Mouse (Mus musculus) layer of hippocampus, adult 9-11 months (tissue): Measurements from ENCODE around the gene Clta.
"Not testable (repeated sequence)": the region's sequence is repeated elsewhere in the genome, so short reads cannot be mapped to it uniquely, and the experiment has no call there.

Source experiments
- DNase-seq: peaks from one replicate; pipeline ENCODE4 v3.0.0; 2022

Clta gene

DNA sequence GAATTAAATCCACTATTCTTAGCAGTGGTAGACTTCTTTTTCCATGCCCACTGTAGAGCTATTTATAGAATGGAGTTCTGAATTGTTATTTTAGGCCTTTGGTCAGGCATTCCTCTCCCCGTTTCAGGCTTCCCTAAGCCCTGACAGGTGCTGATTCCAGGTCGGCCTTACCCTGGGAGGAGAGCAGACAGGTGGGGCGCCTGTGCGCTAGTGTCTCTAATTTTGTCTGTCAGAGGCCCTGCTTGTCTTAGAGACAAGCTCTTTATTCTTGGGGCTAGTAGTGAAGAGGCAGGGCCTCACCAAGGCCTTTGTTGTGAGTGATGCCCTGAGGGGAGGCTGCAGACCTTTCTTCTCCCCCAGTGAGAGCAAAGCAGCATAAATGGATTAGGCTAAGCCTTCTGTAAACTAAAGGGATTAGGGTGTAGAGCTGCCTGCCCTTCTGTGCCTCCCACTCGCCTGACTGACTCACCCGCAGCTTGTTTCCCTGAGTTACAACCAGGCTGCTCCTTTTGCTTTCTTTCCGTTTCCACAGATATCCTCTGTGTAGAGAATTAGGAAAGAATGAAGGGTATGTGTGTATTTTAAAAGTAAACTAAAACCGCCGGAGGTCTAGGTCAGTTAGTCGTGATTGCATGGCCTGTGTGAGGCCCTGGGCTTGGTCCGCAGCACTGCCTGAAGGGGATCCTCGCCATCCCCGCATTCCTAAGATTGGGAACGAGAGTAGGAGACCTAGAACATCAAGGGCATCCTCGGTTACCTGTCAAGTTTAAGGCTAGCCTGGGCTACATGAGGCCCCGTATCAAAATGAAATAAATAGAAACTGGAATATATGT, 24.3 kb downstream of the Clta start:
- peak; percentile 80 for DNase-seq

DNA sequence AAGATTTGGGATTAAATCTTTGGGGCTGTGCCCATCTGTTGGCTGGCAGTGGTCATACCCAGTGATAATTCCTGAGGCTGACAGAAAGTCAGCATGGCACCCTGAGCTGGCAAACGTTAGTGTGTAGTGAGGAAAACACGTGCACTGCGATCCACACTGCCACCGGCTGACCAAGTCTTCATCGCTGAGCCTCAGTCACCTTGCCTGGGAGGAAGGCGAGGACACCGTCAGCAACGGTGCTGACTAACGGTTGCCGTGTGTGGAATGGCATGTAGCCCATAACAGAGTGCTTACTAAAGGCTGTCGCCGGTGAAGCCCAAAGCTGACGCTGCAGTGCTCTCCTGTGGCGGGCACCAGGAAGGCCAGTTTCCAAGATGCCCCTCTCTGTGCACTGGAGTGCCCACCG, 25.4 kb downstream of the Clta start:
- peak; percentile 36 for DNase-seq

DNA sequence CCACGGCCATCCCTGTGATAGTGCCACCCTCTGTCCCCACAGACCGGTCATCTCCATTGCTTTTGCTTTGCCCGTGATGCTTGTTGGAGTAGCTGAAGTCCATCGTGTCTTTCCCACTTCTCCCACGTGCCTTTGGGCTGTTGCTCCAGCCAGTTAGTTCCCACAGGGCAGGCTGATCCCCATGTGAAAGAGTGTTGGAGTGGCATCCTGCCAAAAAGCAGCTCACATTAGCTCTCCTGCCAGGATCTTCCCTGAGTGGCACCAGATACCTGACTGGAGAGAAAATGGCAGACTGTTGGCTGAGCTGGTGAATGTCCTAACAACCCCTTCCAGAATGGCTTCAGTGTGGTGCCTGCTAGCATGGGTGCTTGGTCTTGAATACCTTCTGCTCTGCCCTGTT, 27.3 kb downstream of the Clta start:
- no peak for DNase-seq

DNA sequence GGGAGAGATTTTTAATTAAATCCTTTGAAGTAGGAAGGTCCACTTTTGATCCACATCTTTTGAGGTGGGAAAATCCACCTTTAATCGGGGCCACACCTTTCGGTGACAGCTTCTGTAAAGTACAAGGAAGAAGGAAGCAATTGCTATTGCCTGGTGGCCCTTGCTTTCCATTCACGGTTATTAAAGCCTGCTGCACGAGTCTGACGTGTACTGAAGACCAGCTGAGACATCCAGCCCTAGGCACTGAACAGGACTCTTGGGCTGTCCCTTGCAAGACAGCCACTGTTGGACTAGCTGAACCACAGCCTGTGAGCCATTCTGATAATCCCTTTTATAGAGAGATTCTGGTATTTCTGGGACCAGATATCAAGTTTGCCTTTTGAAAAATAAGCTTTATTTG, 32.2 kb downstream of the Clta start:
- DNase-seq = no peak

DNA sequence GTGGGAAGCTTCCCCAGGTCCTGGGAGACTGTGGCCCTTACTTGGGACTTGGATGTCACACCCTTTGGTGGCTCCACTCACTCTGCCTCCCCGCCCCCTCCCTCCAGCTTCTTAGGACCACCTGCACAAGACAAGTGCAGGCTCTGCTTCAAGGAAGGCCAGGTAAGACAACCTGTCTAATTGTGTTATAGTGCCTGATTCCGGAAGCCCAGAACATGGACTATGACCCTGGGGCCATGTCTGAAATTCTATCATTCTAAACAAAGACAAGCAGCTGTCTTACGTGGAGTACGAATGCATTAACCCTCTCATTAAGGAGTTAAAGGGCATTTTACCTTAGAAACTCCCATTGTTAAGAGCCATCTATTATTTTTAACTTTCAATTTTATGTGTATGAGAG, 36.5 kb downstream of the Clta start:
- DNase-seq = no peak

DNA sequence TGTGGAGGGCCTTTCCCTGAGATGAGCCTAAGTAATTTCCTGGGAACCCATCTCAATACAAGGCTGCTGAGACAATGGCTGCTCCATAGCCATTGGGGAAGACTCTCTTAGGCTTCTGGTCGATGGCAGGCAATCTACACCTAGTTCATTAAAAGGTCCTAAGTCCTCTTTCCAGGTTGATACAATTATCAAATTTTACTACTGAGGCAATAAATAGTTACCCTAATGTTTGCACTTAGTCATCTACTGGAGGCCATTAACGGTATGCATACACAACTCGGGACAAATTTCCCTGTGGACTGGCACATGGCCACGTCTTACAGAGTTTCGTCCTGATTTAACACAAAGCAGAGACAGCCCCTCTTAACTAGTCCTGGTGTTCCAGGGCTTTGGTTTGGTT, 38.2 kb downstream of the Clta start:
- no peak for DNase-seq

DNA sequence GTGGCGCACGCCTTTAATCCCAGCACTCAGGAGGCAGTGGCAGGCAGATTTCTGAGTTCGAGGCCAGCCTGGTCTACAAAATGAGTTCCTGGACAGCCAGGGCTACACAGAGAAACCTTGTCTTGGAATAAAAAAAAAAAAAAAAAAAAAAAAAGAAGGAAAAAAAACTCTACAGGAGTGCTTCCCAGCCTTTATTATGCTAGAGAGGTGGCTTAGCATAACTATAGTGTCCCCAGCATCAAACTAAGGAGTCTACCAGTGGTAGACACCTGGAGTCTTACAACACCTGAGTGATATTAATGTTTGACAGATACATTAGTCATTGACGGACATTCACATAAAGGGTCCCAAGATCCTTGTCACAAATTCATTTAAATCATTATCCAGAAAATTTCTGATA, 38.9 kb downstream of the Clta start:
- not testable (repeated sequence) for DNase-seq

DNA sequence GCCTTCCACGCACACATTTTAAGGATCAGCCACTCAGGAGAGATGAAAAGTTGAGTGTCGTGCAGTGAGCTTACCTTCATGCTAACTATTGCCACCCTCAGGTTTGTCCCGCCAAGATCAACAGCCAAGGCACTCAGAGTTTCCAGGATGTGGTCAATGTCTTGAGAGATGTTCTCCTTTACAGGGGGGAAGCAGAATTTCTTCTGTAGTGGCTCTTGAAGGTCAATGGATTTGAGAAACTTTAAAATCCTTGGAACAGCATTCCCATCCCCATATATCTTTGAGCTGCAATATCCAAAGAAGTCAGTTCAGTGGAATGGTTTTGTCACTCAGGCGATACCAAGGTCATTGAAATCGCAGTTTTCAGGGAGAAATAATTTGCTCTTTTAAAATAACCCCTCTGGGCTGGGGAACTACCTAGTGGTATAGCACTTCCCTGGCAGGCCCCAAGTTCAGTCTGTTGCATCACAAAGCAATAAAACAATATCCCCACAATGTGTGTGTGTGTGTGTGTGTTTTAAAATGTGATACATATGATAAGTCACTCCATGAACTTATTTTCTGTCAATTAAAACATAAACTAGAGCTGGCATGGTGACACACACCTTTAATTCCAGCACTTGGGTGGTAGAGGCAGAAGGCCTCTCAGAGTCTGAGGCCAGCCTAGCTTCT, 40.6 kb downstream of the Clta start:
- no peak for DNase-seq

DNA sequence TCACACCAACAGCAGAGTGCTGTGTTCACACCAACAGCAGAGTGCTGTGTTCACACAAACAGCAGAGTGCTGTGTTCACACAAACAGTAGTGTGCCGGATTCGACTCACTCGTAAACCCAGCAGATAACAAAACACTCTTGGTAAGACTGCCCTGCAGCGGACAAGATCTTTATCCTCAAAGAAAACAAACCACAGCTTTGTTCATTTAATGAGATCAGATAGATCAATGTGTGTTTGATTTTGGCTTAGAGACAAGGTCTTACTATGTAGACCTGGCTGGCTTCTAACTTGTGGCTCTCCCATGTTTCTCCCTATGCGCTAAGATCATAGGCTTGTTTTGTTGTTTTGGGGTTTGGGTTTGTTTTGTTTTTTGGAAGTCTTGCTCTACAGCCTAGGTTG, 41.8 kb downstream of the Clta start:
- no peak for DNase-seq

DNA sequence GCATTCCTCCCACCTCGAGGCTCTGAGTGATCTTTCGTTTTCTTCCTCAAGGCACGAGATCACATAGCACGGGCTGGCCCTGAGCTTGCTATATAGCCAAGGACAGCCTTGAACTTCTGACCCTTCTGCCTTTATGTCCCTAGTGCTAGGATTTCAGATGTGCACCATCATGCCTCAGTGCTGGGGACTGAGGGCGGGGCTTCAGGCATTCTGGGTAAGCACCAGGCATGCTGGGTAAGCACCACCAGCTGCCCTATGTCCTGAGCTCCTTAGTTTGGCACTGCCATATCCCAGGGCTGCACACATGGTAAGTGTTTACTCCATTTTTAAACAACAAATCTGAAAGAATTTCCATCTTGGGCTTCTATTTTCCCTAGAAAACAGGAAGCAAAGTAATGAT, 45.6 kb downstream of the Clta start:
- no peak for DNase-seq

DNA sequence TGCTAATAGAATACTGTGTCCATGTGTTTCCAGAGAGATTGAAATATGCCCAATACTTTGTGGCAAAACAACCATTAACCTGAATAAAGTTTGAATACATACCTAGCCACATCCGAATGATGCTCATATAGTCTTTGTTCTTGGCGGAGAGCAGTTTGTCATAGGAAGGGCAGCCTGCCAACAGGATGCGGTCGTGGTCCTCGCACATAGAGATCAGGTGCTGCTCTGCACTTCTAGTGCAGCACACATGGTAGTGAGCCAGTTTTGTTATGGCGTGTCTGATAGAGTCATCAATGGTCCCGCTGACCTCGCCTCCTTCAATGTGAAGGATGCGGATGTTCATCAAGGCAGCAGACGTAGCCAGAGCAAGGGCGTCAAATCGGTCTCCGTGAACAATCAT, 55.4 kb downstream of the Clta start:
- no peak for DNase-seq

DNA sequence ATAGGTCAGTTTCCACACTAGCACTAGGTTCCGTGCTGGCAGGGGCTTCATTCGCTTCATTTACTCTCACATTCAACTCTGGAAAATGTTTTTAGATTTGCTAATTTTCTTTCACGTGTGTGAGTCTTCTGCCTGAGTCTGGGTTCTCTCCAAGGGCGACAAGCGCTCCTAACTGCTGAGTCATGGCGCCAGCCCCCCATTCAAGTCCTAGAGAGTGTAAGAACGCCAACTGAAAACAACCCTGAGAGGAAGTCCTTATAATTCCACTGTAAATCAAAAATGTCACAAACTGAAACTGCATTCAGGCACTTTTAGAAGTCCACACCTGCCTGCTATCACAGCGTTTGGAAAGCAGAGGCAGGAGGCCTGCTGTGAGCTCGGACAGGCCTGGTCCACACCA, 57.8 kb downstream of the Clta start:
- DNase-seq = no peak

DNA sequence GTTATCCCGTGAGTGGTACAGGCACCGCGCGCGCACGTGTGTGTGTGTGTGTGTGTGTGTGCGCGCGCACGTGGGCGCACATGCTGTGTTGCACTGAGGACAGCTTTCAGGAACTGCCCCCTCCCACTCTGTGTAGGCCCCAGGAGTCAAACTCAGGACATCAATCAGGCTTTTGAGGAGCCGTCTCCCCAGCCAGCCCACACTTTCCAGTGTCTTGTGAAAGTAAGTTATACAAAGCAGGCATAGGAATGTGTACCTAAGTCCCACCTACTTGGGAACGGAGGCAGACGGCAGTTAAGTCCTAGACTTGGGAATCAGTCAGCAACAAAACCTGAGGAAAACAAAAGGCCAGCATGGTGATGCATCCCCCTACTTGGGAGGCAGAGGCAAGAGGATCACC, 58.6 kb downstream of the Clta start:
- no peak for DNase-seq

DNA sequence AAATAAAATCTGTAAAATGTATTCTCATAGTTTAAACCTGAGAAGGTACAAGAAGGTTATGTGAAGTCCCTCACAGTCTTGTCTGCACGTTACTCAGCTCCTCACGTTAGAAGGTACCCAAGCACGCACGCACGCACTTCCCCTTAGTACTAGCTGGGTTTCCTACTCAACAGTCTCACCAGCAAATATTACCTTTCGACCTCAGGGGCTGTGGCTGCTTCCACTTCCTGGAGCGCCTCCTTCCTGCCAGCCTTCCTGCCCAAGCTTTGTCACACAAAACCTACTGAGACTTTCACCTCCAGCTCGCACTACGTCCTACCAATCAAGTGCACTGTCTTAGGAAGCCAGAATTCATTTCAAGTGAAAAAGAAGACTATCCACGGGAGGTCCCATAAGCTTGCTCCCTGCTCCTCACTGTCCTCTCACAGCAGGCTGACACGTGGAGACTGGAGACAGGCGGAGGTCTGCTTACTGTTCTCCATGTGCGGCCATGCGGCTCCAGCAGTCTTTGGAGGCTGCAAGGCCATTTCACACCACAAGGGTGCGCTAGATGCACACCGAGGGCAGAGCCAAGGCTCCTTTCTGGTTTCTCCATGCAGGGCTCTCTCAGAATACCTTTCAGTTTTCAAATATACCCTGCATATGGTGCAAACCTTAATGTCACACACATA, 61.2 kb downstream of the Clta start:
- peak; percentile 80 for DNase-seq

DNA sequence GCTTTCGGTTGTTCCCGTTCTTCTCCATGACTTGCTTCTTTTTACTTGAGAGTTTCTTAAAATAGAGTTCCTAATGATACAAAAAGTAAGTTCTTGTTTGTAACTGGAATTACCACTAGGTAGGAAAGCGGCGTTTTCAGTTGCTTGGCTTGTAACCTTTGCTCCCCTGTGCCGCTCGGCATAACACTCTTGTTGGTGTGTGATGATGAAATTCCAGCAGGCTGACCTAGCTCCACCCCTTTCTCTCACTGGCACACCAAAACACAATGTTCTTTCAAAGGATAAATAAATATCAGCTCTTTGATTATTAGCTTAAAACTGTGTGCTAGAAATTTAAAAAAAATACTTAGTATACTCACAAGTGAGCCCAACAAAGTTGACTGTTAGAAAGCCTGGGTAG, 62.6 kb downstream of the Clta start:
- DNase-seq = no peak

DNA sequence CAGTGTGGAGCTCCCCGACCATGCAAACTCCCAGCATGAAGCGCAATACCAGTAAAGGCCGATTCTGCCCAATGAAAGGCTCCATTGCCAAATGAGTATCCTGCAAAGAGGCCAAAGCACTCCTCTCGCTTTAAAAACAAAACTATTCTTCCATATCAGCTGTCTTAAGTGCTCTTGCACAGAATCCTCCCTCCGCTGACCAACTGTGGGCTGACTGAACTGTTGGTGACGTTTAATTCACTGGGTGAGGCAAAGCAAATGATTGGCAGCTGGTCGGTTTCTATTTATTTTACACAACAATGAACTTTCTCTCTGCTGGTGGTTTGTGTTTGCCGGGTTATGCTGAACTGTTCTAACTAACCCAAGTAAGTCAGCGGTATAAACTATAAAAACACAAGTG, 64.5 kb downstream of the Clta start:
- no peak for DNase-seq

DNA sequence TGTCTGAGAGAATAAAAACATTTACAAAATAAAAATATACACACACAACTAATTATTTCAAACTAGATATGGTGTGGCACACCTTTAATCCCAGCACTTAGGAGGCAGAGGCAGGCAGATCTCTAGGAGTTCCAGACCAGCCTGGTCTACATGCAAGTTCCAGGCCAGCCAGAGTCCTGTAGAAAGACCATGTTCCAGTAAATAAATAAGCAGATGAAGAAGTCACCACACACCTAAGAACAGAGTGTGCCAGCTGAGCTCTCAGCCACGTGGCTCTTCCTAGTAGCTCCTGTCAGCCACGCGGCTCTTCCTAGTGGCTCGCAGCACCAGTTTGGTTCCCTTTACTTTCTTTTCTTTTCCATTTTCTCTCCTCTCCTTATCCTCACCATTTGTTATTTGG, 65.2 kb downstream of the Clta start:
- no peak for DNase-seq

DNA sequence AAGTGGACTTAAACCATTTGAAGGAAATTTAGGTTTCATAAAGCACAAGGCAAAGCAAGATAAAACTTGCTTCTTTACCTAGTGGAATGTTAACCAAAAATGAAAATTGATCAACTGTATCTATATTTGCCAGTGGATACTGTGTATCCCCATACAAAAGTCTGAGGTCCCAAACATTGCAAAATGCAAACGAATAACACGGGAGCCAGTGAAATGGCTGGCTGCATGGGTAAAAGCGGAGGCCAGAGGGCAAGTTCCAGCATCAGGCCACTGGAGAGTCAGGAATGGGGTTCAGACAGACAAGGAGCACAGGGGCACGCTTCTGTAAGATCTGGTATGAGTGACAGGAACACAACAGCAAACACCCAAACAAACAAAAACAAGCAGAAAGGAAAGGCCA, 66.4 kb downstream of the Clta start:
- DNase-seq = no peak

DNA sequence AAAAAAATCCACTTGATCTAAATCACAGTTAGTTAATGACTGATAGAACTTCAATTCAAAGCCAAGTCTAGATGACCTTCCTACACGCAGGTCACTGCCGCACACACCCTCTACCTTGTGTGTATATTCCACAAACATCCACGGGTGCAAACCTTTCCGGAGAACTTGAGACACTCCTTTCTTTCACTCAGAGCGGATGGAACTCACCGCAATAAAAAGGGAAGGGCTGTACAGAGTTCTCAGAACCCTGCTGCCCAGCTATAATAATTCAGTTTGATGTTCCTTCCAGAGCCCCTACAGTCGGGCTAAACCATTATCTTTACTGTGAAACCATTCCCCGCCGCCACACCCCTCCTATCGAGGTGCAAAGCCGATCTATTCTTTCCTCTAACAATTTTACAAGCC, 67.5 kb downstream of the Clta start:
- DNase-seq = no peak

DNA sequence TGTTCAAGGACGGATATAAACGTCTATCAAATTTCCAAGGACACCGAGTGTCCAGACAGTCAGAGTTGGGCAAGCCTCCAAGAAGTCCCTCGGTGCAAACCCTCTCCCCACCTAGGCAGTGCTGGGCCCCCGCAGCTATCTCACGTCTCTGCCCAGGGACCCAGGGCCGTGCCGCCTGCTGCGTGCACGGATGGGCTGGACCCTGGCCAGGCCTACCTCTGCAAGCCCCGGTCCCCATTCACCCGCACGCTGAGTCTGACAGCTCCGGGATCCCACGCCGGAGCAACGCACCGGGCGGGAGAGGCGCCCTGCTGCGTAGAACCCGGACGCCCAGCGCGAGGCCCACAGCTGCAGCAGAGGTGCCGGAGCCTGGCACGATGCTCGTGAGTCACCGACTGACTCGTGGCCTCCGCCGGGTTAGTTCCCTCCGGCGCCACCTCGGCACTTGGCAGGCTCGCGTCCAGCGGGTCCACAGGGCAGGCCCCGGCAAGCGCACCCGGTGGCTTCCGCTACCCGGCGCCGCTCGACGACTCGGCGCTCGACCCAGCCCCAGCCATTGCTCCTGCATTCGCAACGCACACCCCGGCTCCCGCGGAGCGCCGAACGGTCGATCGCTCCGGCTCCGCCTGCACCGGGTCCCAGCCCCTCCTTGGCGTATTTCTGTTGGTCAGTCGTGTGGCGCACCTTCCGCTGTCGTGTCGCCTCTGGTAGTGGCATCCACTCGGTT, 68.1 kb downstream of the Clta start:
- DNase-seq = peak; percentile 87

DNA sequence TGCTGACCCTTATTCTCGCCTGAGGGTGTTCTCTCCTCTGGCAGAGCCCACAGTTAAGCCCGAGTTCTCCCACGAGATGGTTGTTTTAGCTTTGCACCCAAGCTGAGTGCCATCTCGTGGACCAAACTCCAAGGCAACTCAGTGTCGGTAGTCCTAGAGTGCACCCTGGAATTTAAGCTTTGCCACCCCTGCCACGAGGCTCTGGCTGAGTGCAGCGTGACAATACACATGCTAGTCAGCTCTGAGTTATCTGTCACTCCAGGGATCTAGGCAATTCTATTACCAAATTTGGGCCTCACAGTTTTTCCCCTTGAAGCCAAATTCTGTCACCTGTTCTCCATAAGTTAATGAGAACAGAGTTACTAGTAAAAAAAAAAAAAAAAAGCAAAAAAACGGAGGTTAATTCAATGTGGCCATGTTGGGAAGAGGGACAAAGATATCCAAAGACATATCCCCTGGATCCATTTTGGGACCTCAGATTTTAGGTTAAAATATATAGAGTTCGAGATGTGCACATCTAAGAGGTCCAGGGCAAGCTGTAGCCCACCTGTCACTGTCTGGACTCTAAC, 68.7 kb downstream of the Clta start:
- no peak for DNase-seq

DNA sequence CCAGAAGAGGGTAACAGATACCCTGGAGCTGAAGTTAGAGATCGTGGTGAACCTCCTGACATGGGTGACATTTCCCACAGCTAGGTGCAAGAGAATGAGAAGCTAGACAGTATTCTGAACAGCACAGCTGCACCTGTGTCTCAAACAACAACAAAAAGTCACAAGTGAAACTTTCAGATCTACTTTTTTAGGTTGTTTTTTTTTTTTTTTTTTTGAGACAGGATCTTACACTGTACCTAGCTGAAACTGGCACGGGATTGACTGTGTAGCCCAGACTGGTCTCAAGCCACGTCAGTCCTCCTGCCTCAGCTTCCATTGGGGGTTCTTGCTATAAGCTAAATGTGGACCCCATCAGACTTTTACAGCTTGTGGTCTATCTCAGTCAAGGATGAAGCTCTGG, 69.5 kb downstream of the Clta start:
- DNase-seq = no peak

DNA sequence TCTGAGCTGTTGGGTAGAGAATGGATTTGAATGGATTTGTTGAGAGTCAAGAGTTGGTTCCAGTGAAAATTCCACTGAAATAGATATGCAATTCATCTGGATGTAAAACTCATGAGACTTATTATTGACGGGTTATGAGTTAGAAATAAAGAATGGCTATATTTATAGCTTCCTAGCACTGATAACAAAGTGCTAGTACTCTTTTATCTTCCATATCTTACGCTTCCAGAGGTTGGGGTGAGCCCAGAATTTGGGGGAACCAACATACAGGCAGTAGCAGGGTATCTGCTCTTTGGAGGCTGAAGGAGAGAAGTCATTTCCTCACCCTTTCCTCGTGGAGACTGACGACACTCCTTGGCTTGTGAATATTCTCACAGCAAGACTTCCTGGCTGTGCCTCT, 70.2 kb downstream of the Clta start:
- DNase-seq = no peak
